Mouse (Mus musculus) cerebellum, postnatal 10 days (tissue): ENCODE data around the gene Arid1a.

Experiments
- DNase-seq, 2 experiments: peaks; one replicate each; pipeline ENCODE4 v3.0.0; 2021; ENCODE audit warnings: mixed read lengths in 2 of 2

Arid1a gene

DNA sequence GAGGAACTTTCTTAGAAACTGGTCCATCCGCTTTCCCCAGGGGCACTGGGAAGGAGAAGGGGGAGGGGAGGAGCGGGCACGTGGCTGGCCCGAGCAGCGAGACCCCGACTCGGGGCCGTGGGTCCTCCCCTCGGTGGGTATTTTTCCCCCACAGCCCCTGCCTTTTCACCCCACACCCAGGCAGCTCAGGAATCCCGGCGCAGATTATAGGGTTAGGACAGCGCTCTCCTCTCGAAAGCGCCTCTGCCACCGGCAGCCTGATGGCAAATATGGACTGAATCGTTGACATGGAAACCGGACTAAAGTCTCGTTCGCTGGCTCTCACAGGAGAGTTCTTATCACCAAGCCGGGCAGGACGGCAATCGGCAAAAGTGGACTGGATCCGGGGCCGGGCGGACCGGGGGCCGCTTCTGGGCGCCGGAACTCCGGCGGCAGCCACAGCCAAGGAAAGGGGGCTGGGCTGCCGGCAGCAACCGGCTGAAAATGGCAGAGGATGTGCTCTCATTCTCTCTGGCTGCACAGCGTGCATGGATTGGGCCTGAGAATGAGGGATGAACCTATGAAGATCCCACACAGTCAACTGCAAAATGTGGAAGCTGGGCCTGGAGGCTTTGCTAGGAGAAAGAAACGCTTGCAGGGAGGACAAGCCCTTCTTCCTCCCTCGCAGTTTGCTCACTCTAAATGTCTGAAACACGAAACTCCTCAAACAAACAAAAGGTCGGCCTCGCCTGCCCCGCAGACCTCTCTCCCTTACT lies at the start of gene Arid1a:
TSS of gene Arid1a (minus strand) at position 256 of the 755 bp plus-strand sequence.
- peak; percentile 93 to 96 for DNase-seq

GRCm38 (mm10) chr4:133804401-133805263 lies 48.1 kb upstream of the Arid1a start:
- no peak for DNase-seq

- no peak for DNase-seq
These were observed 44.0 kb upstream of the Arid1a start for GRCm38 (mm10) chr4:133800589-133800988.

DNA sequence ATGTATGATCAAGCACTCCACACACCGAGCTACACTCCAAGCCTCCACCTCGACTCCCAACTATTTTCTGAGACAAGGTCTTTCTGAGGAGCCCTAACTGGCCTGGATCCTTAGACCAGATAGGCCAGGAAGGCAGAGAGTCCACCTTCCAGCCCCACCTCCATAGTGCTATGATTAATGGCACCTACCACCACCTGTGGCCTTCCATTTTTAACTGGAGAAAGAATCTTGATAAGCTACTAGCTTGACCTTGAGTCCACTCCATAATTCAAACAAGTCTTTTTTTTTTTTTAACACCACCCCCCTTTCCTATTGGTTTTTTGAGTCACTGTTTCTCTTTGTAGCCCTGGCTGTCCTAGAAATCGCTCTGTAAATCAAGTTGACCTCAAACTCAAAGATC lies 36.7 kb upstream of the Arid1a start:
- DNase-seq, result no peak

GRCm38 (mm10) chr4:133774570-133775554 lies 18.3 kb upstream of the Arid1a start:
- peak; percentile 95 for DNase-seq

GRCm38 (mm10) chr4:133769157-133769556 lies 12.6 kb upstream of the Arid1a start:
- DNase-seq, result no peak

DNA sequence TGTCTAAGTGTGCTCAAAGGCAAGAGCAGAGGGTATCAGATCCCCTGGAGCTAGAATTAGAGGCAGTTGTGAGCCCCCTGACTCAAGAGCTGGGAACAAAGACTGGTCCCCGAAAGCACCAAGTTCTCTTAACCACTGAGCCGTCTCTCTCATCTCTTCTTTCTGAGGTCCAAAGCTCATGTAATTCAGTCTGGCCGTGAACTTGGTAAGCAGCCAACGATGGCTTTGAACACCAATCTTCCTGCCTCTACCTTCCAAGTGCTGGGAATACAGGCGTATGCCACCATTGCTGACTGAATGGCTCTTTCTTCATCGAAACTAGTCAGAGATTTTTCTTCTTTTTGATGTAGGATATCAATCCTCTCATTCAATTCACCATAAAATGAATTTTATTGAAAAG lies 6.5 kb upstream of the Arid1a start:
- DNase-seq, result peak; percentile 45 to 46

DNA sequence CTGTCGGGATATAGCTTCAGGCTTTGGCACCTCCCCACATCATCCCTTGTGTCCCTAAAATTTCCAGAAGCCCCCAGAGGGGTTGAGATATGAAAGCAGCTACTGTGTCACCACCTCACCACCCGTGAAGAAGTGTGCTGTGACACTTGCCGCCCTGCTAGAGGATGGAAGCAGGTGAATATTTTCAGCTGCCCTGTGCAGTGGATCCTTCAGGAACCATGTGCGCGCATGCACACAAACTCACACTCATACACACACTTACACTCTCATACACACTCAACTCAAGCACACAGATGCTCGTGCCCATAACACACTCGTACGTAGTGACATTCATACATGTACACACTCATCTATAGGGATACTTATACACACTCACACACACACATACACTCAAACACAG lies 3.1 kb upstream of the Arid1a start:
- DNase-seq, result no peak

DNA sequence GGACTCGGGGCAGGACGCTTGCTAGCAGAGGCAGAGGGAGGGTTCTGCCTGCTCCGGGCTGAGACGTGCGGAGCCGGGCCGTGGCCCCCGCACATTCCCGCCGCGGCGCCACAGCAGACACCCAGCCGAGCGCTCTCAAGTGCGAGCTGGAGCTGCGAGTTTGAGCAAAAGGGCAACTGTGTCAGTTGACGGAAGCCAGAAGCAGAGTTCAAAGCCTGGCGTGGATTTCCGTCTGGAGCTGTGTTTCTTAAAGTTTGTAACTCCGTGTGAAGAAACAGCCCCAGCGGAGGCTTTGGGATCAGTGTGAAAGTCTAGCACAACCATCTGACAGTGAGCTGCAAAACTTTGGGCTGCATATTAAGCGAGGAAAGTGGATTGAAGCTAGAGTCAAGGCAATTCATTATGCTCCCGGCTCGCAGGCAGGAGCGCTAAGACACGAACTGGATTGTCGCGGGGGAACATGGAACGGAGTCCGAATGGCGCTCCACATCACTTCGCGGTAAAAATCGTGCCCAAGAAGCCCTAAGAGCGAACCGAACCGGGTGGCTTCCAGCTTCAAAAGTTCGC lies 783 bp upstream of the Arid1a start:
- peak; percentile 85 to 90 for DNase-seq

- DNase-seq, result peak; percentile 30 to 53
These were observed 653 bp downstream of the Arid1a start for GRCm38 (mm10) chr4:133755861-133756371.

GRCm38 (mm10) chr4:133754871-133755765 lies 1.5 kb downstream of the Arid1a start:
- DNase-seq, result peak in 1 of 2 experiments; percentile 22

- peak; percentile 99 for DNase-seq
These were observed 2.3 kb downstream of the Arid1a start for GRCm38 (mm10) chr4:133754238-133754637.

DNA sequence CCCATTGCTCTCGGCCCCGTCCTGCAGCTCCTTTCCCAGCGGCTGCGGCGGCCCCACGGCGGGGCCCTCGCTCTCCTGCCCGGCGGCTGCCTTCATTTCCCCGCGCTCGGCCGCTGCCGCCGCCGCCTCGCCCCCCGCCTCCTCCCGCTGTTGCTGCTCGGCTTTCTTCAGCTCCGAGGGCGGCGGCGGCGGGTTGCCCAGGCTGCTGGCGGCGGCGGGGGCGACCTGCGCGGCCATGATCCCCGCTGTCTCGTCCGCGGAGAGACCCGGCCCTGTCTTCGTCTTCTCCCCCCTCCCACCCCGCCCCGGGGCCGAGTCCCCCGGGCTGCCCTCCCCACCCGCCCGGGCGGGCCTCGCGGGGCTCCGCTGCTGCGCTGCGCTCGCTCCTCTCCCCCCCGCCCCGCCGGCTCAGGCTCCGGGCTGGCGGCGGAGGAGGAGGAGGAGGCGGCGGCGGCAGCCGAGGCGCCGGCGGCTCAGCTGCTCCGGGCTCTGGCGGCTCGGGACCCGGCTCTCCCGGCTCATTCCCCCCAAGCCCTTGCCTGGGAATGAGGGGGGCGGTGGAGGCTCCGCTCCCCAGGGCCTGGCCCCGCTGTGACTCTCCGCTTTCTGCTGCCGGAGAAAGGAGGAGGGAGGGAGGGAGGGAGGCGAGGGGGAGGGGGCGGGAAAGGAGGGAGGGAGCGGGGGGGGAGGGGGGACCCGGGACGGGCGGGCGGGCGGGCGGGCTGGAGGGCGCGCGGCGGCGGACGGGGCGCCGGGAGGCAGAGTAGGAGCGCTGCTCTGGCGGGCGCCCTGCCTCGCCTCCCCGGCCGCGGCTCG lies 3.0 kb downstream of the Arid1a start:
- peak; percentile 84 to 87 for DNase-seq

- DNase-seq, result peak; percentile 63 to 71
These were observed 3.9 kb downstream of the Arid1a start for GRCm38 (mm10) chr4:133752449-133753374.

DNA sequence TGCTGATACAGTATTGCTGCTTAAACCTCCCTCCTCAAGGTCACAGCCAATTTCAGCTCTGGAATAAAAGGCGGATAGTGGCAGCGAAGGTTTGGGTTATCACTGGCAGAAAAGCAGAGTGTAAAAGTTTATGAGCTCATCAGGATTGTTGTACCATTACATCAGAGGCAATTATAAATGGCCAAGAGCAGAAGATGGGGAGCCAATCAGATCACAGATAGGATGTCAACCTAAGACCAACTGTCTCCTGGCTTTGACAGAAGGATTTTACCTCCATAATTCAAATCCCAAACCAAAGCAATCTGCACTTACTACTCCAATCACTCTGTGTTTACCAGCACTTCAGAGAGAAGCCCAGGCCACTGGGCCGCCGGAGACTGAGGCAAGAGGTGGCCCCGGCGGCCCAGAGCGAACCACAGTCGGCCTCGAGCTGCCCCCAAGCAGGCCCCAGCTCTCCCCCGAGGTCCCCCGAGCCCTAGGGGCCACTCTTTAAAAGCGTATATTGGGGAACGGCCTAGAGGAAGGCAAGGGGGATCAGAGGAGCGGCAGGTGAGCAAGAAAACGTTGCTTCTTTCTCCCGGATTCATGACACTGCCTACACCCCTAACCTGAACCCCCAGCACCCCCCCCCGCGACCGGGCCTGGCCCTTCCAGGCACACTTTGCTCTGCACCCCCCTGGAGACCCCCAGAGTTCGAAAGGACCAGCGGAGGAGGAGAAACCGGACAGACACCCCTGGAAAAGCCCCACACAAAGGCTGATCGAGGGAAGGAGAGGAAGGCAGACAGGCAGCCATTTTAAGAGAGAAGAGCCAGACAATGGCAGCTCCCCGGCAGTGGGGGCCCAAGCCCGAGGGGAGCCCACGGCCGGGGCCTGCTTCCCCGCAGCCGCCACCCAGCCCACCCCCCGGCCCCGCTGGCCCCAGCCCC lies 4.8 kb downstream of the Arid1a start:
- peak; percentile 45 to 67 for DNase-seq

- no peak for DNase-seq
These were observed 6.3 kb downstream of the Arid1a start for GRCm38 (mm10) chr4:133750184-133750775.

- DNase-seq, result no peak
These were observed 21.3 kb downstream of the Arid1a start for GRCm38 (mm10) chr4:133735282-133735681.
